Mouse (Mus musculus): Measurements from ENCODE around the gene Aldh3a2. TPM values are rescaled to one million over a fixed set of nuclear protein-coding genes. Genes with fewer than 3 reads are reported as not detected.
"Not testable (repeated sequence)": the region's sequence is repeated elsewhere in the genome, so short reads cannot be mapped to it uniquely, and the experiment has no call there.

Aldh3a2 gene
- polyA plus RNA-seq, 1 experiment from 2014 or later: 32.5 TPM

GRCm38 (mm10) chr11:61199620-61200362, 67.5 kb downstream of the Aldh3a2 start:
- H3K27me3 ChIP-seq (ENCODE audit: control insufficient read depth, insufficient read depth, low read length): no peaks in the 10 kb centered on the region
- WGBS: 65% methylated on average over 4 of the region's 4 CpGs
- H3K27ac ChIP-seq (ENCODE audit: low read depth, low read length): no peak overlapping the region
- H3K4me2 ChIP-seq (replicated peaks; ENCODE audit: low read depth, low read length): no peak overlapping the region
- no peak overlapping the region for H3K9ac ChIP-seq (ENCODE audit: low read depth, low read length)
- no peak overlapping the region for H3K4me3 ChIP-seq (ENCODE audit: low read length)
- ATAC-seq (ENCODE audit: low FRiP score, low TSS enrichment): no peak
- no peaks in the 10 kb centered on the region for H3K4me1 ChIP-seq (ENCODE audit: control insufficient read depth, insufficient read depth, low read length)
- no peaks in the 10 kb centered on the region for H3K36me3 ChIP-seq (ENCODE audit: control insufficient read depth, insufficient read depth, low read length)
- H3K9me3 ChIP-seq (ENCODE audit: control insufficient read depth, low read length): no peaks in the 10 kb centered on the region

GRCm38 (mm10) chr11:61197935-61198334, 69.3 kb downstream of the Aldh3a2 start:
- Histone ChIP-seq H3K36me3 (ENCODE audit: control insufficient read depth, insufficient read depth, low read length) (no peaks in the 10 kb centered on the region), H3K9me3 (ENCODE audit: control insufficient read depth, low read length) (no peaks in the 10 kb centered on the region), H3K9ac (ENCODE audit: low read depth, low read length) (no peak overlapping the region), H3K4me1 (ENCODE audit: control insufficient read depth, insufficient read depth, low read length) (no peaks in the 10 kb centered on the region), H3K4me3 (ENCODE audit: low read length) (no peak overlapping the region), H3K27me3 (ENCODE audit: control insufficient read depth, insufficient read depth, low read length) (0 out of 2 replicates have a peak, but pooled peaks cover 4% of the 10 kb centered on the region), H3K4me2 (replicated peaks; ENCODE audit: low read depth, low read length) (no peak overlapping the region), H3K27ac (ENCODE audit: low read depth, low read length) (no peak overlapping the region)
- ATAC-seq (ENCODE audit: low FRiP score, low TSS enrichment): no peak

GRCm38 (mm10) chr11:61196616-61197353, 70.5 kb downstream of the Aldh3a2 start:
- H3K4me1 ChIP-seq (ENCODE audit: control insufficient read depth, insufficient read depth, low read length): no peaks in the 10 kb centered on the region
- no peak overlapping the region for H3K27ac ChIP-seq (ENCODE audit: low read depth, low read length)
- no peak overlapping the region for H3K4me3 ChIP-seq (ENCODE audit: low read length)
- no peaks in the 10 kb centered on the region for H3K9me3 ChIP-seq (ENCODE audit: control insufficient read depth, low read length)
- ATAC-seq (ENCODE audit: low FRiP score, low TSS enrichment): no peak
- H3K4me2 ChIP-seq (replicated peaks; ENCODE audit: low read depth, low read length): no peak overlapping the region
- 0 out of 2 replicates have a peak, but pooled peaks cover 4% of the 10 kb centered on the region for H3K27me3 ChIP-seq (ENCODE audit: control insufficient read depth, insufficient read depth, low read length)
- H3K36me3 ChIP-seq (ENCODE audit: control insufficient read depth, insufficient read depth, low read length): no peaks in the 10 kb centered on the region
- WGBS: 89% methylated on average over 14 of the region's 14 CpGs
- H3K9ac ChIP-seq (ENCODE audit: low read depth, low read length): no peak overlapping the region

GRCm38 (mm10) chr11:61193392-61193791, 73.9 kb downstream of the Aldh3a2 start:
- Histone ChIP-seq H3K36me3 (ENCODE audit: control insufficient read depth, insufficient read depth, low read length) (no peaks in the 10 kb centered on the region), H3K9me3 (ENCODE audit: control insufficient read depth, low read length) (no peaks in the 10 kb centered on the region), H3K4me2 (replicated peaks; ENCODE audit: low read depth, low read length) (no peak overlapping the region), H3K27ac (ENCODE audit: low read depth, low read length) (no peak overlapping the region), H3K9ac (ENCODE audit: low read depth, low read length) (no peak overlapping the region), H3K27me3 (ENCODE audit: control insufficient read depth, insufficient read depth, low read length) (0 out of 2 replicates have a peak, but pooled peaks cover 4% of the 10 kb centered on the region), H3K4me3 (ENCODE audit: low read length) (no peak overlapping the region), H3K4me1 (ENCODE audit: control insufficient read depth, insufficient read depth, low read length) (no peaks in the 10 kb centered on the region)
- 12% methylated on average over 9 of the region's 9 CpGs for WGBS
- peak; percentile 81; the same call in 1 of the 2 replicates for ATAC-seq (ENCODE audit: low FRiP score, low TSS enrichment)

GRCm38 (mm10) chr11:61192779-61193178, 74.5 kb downstream of the Aldh3a2 start:
- 0 out of 2 replicates have a peak, but pooled peaks cover 4% of the 10 kb centered on the region for H3K27me3 ChIP-seq (ENCODE audit: control insufficient read depth, insufficient read depth, low read length)
- no peak overlapping the region for H3K4me3 ChIP-seq (ENCODE audit: low read length)
- H3K9me3 ChIP-seq (ENCODE audit: control insufficient read depth, low read length): no peaks in the 10 kb centered on the region
- no peak overlapping the region for H3K27ac ChIP-seq (ENCODE audit: low read depth, low read length)
- ATAC-seq (ENCODE audit: low FRiP score, low TSS enrichment): no peak
- no peaks in the 10 kb centered on the region for H3K4me1 ChIP-seq (ENCODE audit: control insufficient read depth, insufficient read depth, low read length)
- no peaks in the 10 kb centered on the region for H3K36me3 ChIP-seq (ENCODE audit: control insufficient read depth, insufficient read depth, low read length)
- WGBS: 92% methylated on average over 1 of the region's 2 CpGs
- H3K9ac ChIP-seq (ENCODE audit: low read depth, low read length): no peak overlapping the region
- H3K4me2 ChIP-seq (replicated peaks; ENCODE audit: low read depth, low read length): no peak overlapping the region

- WGBS: 82% methylated on average over 7 of the region's 10 CpGs
- not testable (repeated sequence) for H3K4me2 ChIP-seq (replicated peaks; ENCODE audit: low read depth, low read length); H3K27me3 ChIP-seq (ENCODE audit: control insufficient read depth, insufficient read depth, low read length); ATAC-seq (ENCODE audit: low FRiP score, low TSS enrichment); H3K9me3 ChIP-seq (ENCODE audit: control insufficient read depth, low read length); H3K9ac ChIP-seq (ENCODE audit: low read depth, low read length); H3K4me3 ChIP-seq (ENCODE audit: low read length); H3K36me3 ChIP-seq (ENCODE audit: control insufficient read depth, insufficient read depth, low read length); H3K27ac ChIP-seq (ENCODE audit: low read depth, low read length); H3K4me1 ChIP-seq (ENCODE audit: control insufficient read depth, insufficient read depth, low read length)
Measured at GRCm38 (mm10) chr11:61192123-61192522, 75.1 kb downstream of the Aldh3a2 start.

- Histone ChIP-seq H3K27ac (ENCODE audit: low read depth, low read length) (no peak overlapping the region), H3K27me3 (ENCODE audit: control insufficient read depth, insufficient read depth, low read length) (0 out of 2 replicates have a peak, but pooled peaks cover 4% of the 10 kb centered on the region), H3K9me3 (ENCODE audit: control insufficient read depth, low read length) (no peaks in the 10 kb centered on the region), H3K4me2 (replicated peaks; ENCODE audit: low read depth, low read length) (no peak overlapping the region), H3K9ac (ENCODE audit: low read depth, low read length) (no peak overlapping the region), H3K4me3 (ENCODE audit: low read length) (no peak overlapping the region), H3K36me3 (ENCODE audit: control insufficient read depth, insufficient read depth, low read length) (no peaks in the 10 kb centered on the region), H3K4me1 (ENCODE audit: control insufficient read depth, insufficient read depth, low read length) (no peaks in the 10 kb centered on the region)
- no peak for ATAC-seq (ENCODE audit: low FRiP score, low TSS enrichment)
- 66% methylated on average over 2 of the region's 2 CpGs for WGBS
Measured at GRCm38 (mm10) chr11:61190776-61191175, 76.5 kb downstream of the Aldh3a2 start.

- Histone ChIP-seq H3K27me3 (ENCODE audit: control insufficient read depth, insufficient read depth, low read length) (no peaks in the 10 kb centered on the region), H3K36me3 (ENCODE audit: control insufficient read depth, insufficient read depth, low read length) (no peaks in the 10 kb centered on the region), H3K9me3 (ENCODE audit: control insufficient read depth, low read length) (no peaks in the 10 kb centered on the region), H3K4me2 (replicated peaks; ENCODE audit: low read depth, low read length) (no peak overlapping the region), H3K9ac (ENCODE audit: low read depth, low read length) (no peak overlapping the region), H3K27ac (ENCODE audit: low read depth, low read length) (no peak overlapping the region), H3K4me1 (ENCODE audit: control insufficient read depth, insufficient read depth, low read length) (no peaks in the 10 kb centered on the region), H3K4me3 (ENCODE audit: low read length) (no peak overlapping the region)
- no peak for ATAC-seq (ENCODE audit: low FRiP score, low TSS enrichment)
- WGBS: 77% methylated on average over 1 of the region's 1 CpGs
Measured at GRCm38 (mm10) chr11:61183820-61184219, 83.4 kb downstream of the Aldh3a2 start.

- Histone ChIP-seq H3K9ac (ENCODE audit: low read depth, low read length) (no peak overlapping the region), H3K36me3 (ENCODE audit: control insufficient read depth, insufficient read depth, low read length) (no peaks in the 10 kb centered on the region), H3K4me1 (ENCODE audit: control insufficient read depth, insufficient read depth, low read length) (no peaks in the 10 kb centered on the region), H3K27me3 (ENCODE audit: control insufficient read depth, insufficient read depth, low read length) (no peaks in the 10 kb centered on the region), H3K4me3 (ENCODE audit: low read length) (no peak overlapping the region), H3K9me3 (ENCODE audit: control insufficient read depth, low read length) (no peaks in the 10 kb centered on the region), H3K4me2 (replicated peaks; ENCODE audit: low read depth, low read length) (no peak overlapping the region), H3K27ac (ENCODE audit: low read depth, low read length) (no peak overlapping the region)
- ATAC-seq (ENCODE audit: low FRiP score, low TSS enrichment): no peak
Measured at GRCm38 (mm10) chr11:61181624-61182023, 85.6 kb downstream of the Aldh3a2 start.

Measured in kidney, embryonic 14.5 days (tissue).